Mouse (Mus musculus) macrophage (primary cell): ENCODE data around the gene Gm5269. TPM values are rescaled to one million over a fixed set of nuclear protein-coding genes. Genes with fewer than 3 reads are reported as not detected.

Source experiments
- H3K27ac ChIP-seq: fragments of 350-480 bp; formaldehyde crosslinking; 2 replicates; pipeline ENCODE4 v1.9.0; 2021
- H3K36me3 ChIP-seq: fragments of 350-480 bp; formaldehyde crosslinking; 2 replicates; pipeline ENCODE4 v1.9.0; 2021; ENCODE audit errors: inconsistent target
- H3K4me3 ChIP-seq: fragments of 350-480 bp; formaldehyde crosslinking; 2 replicates; pipeline ENCODE4 v1.9.0; 2021; ENCODE audit errors: inconsistent target
- H3K79me2 ChIP-seq: fragments of 350-480 bp; formaldehyde crosslinking; 2 replicates; pipeline ENCODE4 v1.9.0; 2021; ENCODE audit errors: inconsistent target
- WGBS: methylation state at CpG from one replicate; pipeline ENCODE4 v1.1.7; 2026; ENCODE audit warnings: inconsistent platforms; ENCODE audit not compliant: missing documents; 5-methylcytosine and 5-hydroxymethylcytosine counted together
- polyA plus RNA-seq: library from polyadenylated mRNA; stranded (reverse); fragments of 250-400 nt; gene quantifications from 3 replicates; pipeline ENCODE4 v1.2.4, GENCODE M21; 2018; ENCODE audit warnings: inconsistent platforms
- total RNA-seq, 78 experiments: library from RNA; depleted of rRNA; stranded (reverse); fragments of 250-400 nt; gene quantifications; 1 replicate in 9 of 78; 2 replicates in 24 of 78; 3 replicates in 43 of 78; 4 replicates in 2 of 78; pipeline ENCODE4 v1.2.4; 2018; ENCODE audit warnings: inconsistent platforms in 56 of 78

Gene Gm5269
- 10 to 100 TPM in 5 of 26 experiments, 1 to 10 TPM in 8, not detected in 13; 1.0 to 96.9 (median 6.6) TPM for total RNA-seq (2018; cell fraction: chromatin; rRNA removed)
- total RNA-seq (2018; cell fraction: cytosol; rRNA removed) = under 1 TPM in 1 of 26 experiments, not detected in 25; 0.26 TPM
- 10 to 100 TPM in 2 of 26 experiments, 1 to 10 TPM in 9, not detected in 15; 1.3 to 14.4 (median 5.7) TPM for total RNA-seq (2018; cell fraction: nucleus; rRNA removed)
- polyA plus RNA-seq = not detected in 3 replicates

- Histone ChIP-seq H3K79me2 (no peaks in the 10 kb centered on the region), H3K27ac (no peak within 1 kb of the TSS), H3K36me3 (no peaks in the 10 kb centered on the region)
Measured at GRCm38 (mm10) chr1:45890173-45890572, at the start of gene Gm5269. Gene Gm5269 (minus strand): TSS chr1:45890273.

GRCm38 (mm10) chr1:45931127-45931526 is 41.1 kb upstream of the Gm5269 start:
- Histone ChIP-seq H3K79me2 (no peaks in the 10 kb centered on the region), H3K27ac (no peak overlapping the region), H3K36me3 (no peaks in the 10 kb centered on the region), H3K4me3 (no peak overlapping the region)

More at GRCm38 (mm10) chr1:45890173-45890572, at the start of gene Gm5269:
- no peak within 1 kb of the TSS for H3K4me3 ChIP-seq

GRCm38 (mm10) chr1:45926911-45927310 is 36.8 kb upstream of the Gm5269 start:
- Histone ChIP-seq H3K79me2 (peaks cover 34% of the 10 kb centered on the region; the same call in 1 of the 2 replicates), H3K27ac (no peak overlapping the region), H3K4me3 (no peak overlapping the region), H3K36me3 (no peaks in the 10 kb centered on the region)
- 80% methylated on average over 3 of the region's 3 CpGs for WGBS

GRCm38 (mm10) chr1:45926393-45926763 is 36.3 kb upstream of the Gm5269 start, which contains the start of gene Slc40a1:
Gene Slc40a1 (minus strand): TSS chr1:45926523.
- H3K36me3 ChIP-seq = no peaks in the 10 kb centered on the region
- H3K4me3 ChIP-seq = peak within 1 kb of the TSS; percentile 87
- peak within 1 kb of the TSS; percentile 69 for H3K27ac ChIP-seq
- peaks cover 39% of the 10 kb centered on the region; the same call in 1 of the 2 replicates for H3K79me2 ChIP-seq
- WGBS = 70% methylated on average over 9 of the region's 9 CpGs

- Histone ChIP-seq H3K36me3 (peaks cover 5% of the 10 kb centered on the region; the same call in 1 of the 2 replicates), H3K27ac (peak overlapping the region; percentile 69), H3K79me2 (peaks cover 45% of the 10 kb centered on the region; the same call in 1 of the 2 replicates), H3K4me3 (peak overlapping the region; percentile 87)
- WGBS = 4% methylated on average over 51 of the region's 53 CpGs
Measured at GRCm38 (mm10) chr1:45925500-45926392, 35.7 kb upstream of the Gm5269 start.

GRCm38 (mm10) chr1:45925131-45925499 is 35.0 kb upstream of the Gm5269 start:
- Histone ChIP-seq H3K79me2 (peaks cover 52% of the 10 kb centered on the region; the same call in 1 of the 2 replicates), H3K4me3 (peak overlapping the region; percentile 87), H3K36me3 (peaks cover 9% of the 10 kb centered on the region), H3K27ac (peak overlapping the region; percentile 69)
- WGBS = 2% methylated on average over 7 of the region's 7 CpGs

GRCm38 (mm10) chr1:45924516-45924915 is 34.4 kb upstream of the Gm5269 start:
- WGBS = 74% methylated on average over 7 of the region's 7 CpGs
- peak overlapping the region; percentile 69 for H3K27ac ChIP-seq
- peaks cover 58% of the 10 kb centered on the region; the same call in 1 of the 2 replicates for H3K79me2 ChIP-seq
- peaks cover 15% of the 10 kb centered on the region for H3K36me3 ChIP-seq
- H3K4me3 ChIP-seq = peak overlapping the region; percentile 87

- Histone ChIP-seq H3K4me3 (peak overlapping the region; percentile 87), H3K27ac (peak overlapping the region; percentile 69; the same call in 1 of the 2 replicates), H3K36me3 (peaks cover 28% of the 10 kb centered on the region), H3K79me2 (peaks cover 66% of the 10 kb centered on the region; the same call in 1 of the 2 replicates)
- WGBS = 89% methylated on average over 4 of the region's 4 CpGs
Measured at GRCm38 (mm10) chr1:45923306-45923705, 33.2 kb upstream of the Gm5269 start.

- H3K79me2 ChIP-seq = peaks cover 70% of the 10 kb centered on the region; the same call in 1 of the 2 replicates
- no peak overlapping the region for H3K4me3 ChIP-seq
- no peak overlapping the region for H3K27ac ChIP-seq
- 92% methylated on average over 3 of the region's 3 CpGs for WGBS
- H3K36me3 ChIP-seq = peaks cover 51% of the 10 kb centered on the region
Measured at GRCm38 (mm10) chr1:45920703-45921102, 30.6 kb upstream of the Gm5269 start.

GRCm38 (mm10) chr1:45919752-45920151 is 29.7 kb upstream of the Gm5269 start:
- H3K36me3 ChIP-seq = peaks cover 61% of the 10 kb centered on the region
- H3K27ac ChIP-seq = no peak overlapping the region
- no peak overlapping the region for H3K4me3 ChIP-seq
- 100% methylated on average over 1 of the region's 1 CpGs for WGBS
- H3K79me2 ChIP-seq = peaks cover 64% of the 10 kb centered on the region; the same call in 1 of the 2 replicates

GRCm38 (mm10) chr1:45917136-45917803 is 27.2 kb upstream of the Gm5269 start:
- H3K79me2 ChIP-seq = peaks cover 40% of the 10 kb centered on the region; the same call in 1 of the 2 replicates
- no peak overlapping the region for H3K4me3 ChIP-seq
- peaks cover 72% of the 10 kb centered on the region for H3K36me3 ChIP-seq
- WGBS = 91% methylated on average over 4 of the region's 4 CpGs
- H3K27ac ChIP-seq = no peak overlapping the region

- H3K79me2 ChIP-seq = peaks cover 29% of the 10 kb centered on the region; the same call in 1 of the 2 replicates
- no peak overlapping the region for H3K4me3 ChIP-seq
- H3K27ac ChIP-seq = no peak overlapping the region
- WGBS = 21% methylated on average over 2 of the region's 3 CpGs
- peaks cover 83% of the 10 kb centered on the region for H3K36me3 ChIP-seq
Measured at GRCm38 (mm10) chr1:45916174-45916573, 26.1 kb upstream of the Gm5269 start.

GRCm38 (mm10) chr1:45914236-45914635 is 24.2 kb upstream of the Gm5269 start:
- Histone ChIP-seq H3K79me2 (peaks cover 10% of the 10 kb centered on the region; the same call in 1 of the 2 replicates), H3K4me3 (no peak overlapping the region), H3K36me3 (peaks cover 75% of the 10 kb centered on the region), H3K27ac (no peak overlapping the region)
- WGBS = 90% methylated on average over 3 of the region's 4 CpGs

GRCm38 (mm10) chr1:45905107-45905821 is 15.2 kb upstream of the Gm5269 start:
- no peak overlapping the region for H3K27ac ChIP-seq

More at GRCm38 (mm10) chr1:45905107-45905821, 15.2 kb upstream of the Gm5269 start:
- H3K4me3 ChIP-seq = no peak overlapping the region
- H3K79me2 ChIP-seq = no peaks in the 10 kb centered on the region
- 0 out of 2 replicates have a peak, but pooled peaks cover 17% of the 10 kb centered on the region for H3K36me3 ChIP-seq
- WGBS = 95% methylated on average over 5 of the region's 5 CpGs
